Mouse (Mus musculus): Measurements from ENCODE around the gene Hoxd12.

Gene Hoxd12

DNA sequence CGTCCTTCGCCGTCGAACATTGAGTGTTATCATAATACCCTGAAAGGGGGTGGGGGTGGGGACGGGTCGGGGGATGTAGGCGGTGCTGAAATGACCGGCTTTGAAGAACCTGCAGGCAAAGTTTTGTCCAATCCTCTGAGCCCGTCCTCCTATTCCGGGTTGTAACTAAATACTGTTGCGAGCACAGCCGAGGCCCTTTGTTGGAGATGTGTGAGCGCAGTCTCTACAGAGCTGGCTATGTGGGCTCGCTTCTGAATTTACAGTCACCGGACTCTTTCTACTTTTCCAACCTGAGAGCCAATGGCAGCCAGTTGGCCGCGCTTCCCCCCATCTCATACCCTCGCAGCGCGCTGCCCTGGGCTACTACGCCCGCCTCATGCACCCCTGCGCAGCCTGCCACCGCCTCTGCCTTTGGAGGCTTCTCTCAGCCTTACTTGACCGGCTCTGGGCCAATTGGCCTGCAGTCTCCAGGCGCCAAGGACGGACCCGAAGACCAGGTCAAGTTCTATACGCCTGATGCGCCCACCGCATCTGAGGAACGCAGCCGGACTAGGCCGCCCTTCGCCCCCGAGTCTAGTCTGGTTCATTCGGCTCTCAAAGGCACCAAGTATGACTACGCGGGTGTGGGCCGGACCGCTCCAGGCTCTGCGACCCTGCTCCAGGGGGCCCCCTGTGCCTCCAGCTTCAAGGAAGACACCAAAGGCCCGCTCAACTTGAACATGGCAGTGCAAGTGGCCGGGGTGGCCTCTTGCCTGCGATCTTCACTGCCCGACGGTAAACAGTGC is at the start of gene Hoxd12:
Gene Hoxd12 (plus strand): TSS at position 133 of the 785 bp plus-strand sequence.
- DNase-seq (ENCODE audit: low spot score in 2 of 2): no peak

DNA sequence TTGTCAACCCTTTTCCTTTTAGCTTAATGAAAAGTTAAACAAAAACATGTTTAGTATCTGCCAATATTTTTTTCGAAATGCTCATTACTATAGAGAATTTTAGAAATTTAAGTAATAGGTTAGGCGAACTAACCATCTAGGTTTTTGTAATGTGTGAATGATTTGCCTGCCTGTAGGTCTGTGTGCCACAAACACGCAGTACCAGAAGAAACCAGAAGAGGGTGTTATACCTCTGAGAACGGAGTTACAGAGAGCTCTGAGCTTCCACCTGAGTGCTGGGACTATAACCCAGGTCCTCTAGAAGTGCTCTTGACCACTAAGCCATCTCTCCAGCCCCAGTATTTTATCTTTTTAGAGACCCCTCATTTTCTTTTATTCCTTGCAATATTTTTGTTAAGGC is 39.4 kb upstream of the Hoxd12 start:
- no peak for DNase-seq (ENCODE audit: low spot score in 2 of 2)

DNA sequence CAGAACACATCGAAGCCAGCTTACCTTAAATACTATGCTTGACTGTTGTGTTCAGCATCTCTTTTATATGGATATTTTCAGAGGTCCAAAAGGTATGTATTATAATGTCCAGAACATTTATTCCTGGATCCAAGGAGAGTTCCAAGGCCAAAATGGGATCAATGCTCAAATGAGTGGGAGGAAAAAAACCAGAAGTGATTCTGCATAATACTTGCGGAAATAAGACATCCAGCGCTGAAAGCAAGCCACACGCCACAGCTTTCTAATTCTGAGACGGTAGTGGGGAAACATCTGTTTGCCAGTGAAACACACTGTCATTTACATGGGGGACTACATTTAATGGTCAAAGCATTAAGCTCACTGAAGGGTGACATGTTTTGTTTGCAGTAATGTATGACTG is 32.4 kb upstream of the Hoxd12 start:
- no peak for DNase-seq (ENCODE audit: low spot score in 2 of 2)

DNA sequence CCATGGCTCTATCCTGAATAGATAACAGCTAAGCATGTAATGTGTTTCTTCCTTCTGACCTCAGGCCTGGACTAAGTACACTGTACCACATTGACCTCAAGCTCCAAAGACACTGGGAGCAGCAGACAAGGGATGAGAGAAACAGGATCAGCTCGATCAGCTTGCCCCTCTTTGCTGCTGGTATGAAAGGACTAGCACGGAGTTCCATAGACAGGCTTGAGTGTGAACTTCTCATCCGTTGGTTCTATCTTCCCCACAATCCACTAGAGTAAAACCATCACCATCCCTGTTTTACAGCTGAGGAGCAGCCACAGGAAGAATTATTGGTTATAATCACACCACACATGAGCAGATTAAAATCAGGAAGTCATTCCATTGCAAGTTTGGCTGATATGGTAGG is 29.2 kb upstream of the Hoxd12 start:
- DNase-seq (ENCODE audit: low spot score in 2 of 2): no peak

DNA sequence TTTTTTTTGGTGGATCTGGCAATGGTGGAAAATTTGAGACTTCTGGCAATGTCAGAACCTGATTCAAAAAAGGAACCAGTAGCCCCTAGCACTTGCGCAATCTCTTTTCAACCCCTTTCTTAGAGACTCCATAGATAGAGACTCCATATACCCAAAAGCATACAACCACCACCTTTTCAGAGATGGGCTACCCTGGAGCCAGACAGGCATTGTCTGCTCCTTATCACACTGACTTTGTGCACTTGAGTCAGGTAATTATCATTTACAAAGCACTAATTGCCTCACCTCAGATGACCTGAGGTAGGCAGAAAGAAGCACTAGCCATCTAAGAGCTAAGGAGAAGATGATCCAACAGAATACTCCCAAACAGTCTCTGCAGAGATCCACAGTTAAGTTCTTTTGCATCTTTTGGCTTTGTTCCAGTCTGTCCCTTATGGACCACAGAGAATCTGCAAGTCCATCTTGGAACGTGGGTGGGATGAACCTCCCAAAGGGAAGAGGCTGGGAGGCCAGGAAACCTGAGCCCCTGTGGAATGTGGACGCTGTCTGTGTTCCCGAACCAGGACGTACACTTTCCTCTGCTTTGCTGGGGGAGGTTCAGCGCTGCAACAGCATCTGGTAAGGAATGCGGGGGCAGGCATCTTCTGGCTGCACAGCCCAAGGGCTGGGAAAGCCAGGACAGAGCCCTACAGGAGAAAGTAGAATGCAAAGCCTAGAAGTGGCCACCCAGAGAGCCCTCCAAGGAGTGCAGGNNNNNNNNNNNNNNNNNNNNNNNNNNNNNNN is 27.5 kb upstream of the Hoxd12 start:
- no peak for DNase-seq (ENCODE audit: low spot score in 2 of 2)

DNA sequence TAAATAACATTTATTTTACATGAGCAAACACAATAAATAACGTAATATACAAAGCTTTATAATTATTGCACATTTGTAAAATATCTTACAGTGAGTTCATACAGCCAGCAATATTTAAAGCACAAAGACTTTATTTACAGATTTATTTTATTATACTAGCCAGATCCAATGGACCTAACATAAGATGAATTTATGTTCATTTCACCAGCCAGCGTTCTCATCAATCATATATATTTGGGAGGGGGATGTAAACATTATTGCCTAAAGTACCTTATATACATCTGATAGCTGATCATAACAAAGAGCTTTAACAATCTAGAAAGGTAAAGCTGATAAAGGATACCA is 21.8 kb upstream of the Hoxd12 start:
- no peak for DNase-seq (ENCODE audit: low spot score in 2 of 2)

DNA sequence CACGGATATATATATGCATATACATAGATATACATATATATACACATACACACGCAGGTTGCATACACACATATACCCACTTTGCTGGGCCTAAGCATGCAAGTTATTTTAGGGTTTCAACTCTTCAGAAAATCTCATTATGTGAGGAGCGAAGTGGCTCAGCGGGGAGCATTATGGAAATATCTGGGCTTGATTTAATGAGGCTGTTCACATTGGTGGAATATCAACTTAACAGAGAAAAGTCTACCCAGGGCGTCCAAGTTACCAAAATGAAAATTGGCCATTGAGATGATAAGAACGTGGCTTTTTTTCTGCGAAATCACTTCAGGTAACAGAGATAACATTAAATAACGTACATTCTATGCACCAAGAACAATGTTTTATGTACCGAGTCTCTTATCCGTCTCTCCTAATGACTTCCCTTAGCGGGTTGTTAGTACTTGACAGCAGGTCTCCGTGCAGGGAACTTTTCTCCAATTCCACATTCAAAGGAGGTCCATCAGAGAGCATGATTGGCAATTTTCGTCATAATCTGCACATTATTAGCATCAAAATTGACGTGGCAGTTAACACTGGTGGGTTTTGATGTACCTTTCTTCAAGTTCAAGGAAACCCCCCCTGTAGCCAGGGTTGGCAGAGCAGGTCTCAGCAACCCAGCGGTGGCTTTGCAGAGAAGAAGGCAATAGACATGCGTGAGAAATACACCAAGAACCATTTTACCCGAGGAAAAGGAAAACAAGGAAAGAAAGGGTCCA is 20.9 kb upstream of the Hoxd12 start:
- no peak for DNase-seq (ENCODE audit: low spot score in 2 of 2)

DNA sequence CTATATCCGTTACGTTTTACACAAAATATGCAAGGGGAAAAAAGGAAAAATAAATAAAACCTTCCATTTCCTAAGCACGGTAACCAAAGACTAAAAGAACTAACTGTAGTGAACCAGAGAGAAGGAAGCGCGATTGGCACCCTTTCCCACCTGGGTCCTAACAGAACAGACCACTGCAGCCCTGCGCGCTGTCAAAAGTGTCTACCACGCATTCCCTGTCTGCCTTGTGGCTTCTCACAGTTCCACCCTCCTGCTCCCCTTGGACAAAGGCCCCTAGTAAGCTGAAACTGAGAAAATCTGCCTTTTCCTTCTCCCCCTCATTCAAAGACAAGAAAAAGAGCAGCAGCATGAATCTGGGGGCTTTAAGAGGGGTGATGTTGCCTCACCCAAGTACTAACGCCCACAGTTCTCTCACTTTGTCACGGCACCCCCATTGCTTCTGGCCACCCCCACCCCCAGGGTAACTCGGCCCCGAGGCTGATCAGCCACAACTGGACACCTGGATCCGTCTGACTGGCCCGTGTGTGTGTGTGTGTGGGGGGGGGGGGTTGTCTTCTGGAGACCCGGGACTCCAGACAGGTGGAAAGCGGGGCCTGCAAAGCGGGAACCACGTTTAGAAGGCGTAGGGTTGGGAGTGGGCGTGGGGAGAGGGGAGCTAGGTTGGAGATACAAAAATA is 19.9 kb upstream of the Hoxd12 start:
- no peak for DNase-seq (ENCODE audit: low spot score in 2 of 2)

DNA sequence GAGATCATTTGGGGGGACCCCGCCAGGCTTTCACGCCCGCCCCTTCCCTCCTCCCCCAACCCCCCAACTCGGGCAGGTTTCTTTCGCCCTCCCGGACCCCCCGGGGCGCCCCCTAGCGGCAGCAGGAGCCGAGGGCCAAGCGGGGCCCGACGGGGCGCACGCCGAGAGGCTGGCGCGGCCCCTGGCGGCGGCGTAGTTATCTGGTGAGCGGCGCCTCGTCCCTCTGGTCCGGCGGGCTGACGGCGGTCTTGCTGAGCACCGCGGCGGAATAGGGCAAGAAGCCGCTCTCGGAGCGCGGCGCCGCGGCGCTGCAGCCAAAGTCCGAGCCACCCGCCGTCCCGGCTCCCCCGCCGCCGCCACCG is 19.4 kb upstream of the Hoxd12 start:
- no peak for DNase-seq (ENCODE audit: low spot score in 2 of 2)

DNA sequence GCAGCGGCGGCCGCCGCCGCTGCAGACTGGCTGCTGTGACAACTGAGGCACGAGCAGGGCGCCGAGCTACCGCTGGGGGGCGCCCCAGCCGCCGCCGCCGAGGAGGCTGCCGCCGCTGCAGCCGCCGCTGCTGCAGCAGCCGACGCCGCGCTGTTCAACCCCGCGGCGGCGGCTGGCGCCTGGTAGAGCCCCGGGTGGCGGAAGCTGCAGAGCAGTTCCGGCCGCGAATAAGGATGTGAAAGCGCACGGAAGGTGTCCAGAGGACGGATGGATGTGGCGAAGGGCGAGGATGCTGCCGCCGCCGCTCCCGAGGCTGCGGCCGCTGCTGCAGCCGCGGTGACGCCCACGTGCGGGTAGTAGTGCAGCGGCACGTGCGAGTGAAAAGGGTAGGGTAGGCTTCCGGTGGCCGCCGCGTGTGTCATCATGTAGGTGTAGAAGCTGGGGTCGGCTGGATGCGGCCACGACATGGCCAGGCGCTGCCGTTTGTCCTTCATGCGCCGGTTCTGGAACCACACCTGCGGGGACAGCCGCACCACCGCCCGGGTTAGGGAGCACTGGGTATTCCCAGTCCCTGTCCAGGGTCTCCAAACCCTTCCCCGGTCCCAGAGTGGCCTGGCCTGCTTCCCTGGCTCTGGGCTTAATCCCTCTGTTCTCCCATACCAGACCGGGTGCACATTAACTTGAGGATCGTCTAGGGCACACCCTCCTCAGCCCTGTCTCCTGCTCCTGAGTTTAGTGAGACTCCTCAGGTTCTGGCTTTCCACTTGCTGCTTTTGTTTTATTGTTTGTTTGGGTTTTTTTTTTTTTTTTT is 18.8 kb upstream of the Hoxd12 start:
- DNase-seq (ENCODE audit: low spot score in 2 of 2): no peak

DNA sequence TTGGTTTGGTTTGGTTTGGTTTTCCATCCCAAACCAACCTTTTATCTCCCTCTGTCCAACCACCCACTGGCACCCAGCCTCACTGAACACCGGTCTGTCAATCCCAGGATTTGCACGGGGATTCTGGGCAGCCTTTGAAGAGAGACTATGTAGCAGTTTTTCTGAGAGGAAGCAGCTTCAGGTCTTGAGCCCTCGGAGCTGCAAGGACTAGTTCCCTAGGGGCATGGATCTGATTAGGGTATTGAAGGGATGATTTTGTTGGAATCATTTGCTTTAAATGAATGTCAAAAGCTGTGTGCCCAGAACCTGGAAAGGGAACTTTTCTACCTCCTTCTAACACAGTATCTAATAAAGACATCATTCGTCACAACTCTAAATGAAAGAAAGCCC is 18.2 kb upstream of the Hoxd12 start:
- DNase-seq (ENCODE audit: low spot score in 2 of 2): no peak

DNA sequence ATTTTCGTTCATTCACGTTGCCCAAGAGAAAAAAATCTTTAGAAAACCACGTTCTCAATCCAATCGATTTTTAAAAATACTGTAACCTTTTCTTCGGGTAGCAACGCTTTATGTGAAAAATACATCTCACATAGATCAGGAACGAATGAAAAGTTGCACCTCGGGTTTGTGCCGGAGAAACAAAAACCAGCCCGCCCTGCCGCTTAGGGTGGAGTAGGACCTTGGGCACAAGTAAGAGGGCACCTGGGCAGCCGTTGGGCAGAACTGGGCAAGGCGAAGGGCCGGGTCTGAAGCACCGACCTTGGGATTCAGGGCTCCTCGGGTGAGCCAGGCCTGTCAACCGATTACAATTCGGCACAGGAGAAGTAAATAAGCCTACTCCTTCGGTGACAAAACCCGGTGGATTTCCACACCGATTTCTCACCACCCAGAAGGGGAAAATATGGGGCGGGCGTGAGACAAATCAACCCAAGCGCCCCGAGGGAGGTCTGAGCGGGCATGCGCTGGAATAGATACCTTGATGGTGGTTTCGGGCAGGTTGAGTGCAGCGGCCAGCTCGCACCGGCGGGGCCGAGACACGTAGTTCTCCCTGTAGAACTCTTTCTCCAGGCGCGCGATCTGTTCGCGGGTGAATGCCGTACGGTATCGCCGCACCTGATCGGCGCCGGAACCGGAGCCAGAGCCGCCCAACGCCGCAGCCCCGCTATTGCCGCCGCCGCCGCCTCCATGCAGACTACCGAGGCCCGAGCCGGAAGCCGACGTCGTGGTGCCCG is 17.4 kb upstream of the Hoxd12 start:
- no peak for DNase-seq (ENCODE audit: low spot score in 2 of 2)

DNA sequence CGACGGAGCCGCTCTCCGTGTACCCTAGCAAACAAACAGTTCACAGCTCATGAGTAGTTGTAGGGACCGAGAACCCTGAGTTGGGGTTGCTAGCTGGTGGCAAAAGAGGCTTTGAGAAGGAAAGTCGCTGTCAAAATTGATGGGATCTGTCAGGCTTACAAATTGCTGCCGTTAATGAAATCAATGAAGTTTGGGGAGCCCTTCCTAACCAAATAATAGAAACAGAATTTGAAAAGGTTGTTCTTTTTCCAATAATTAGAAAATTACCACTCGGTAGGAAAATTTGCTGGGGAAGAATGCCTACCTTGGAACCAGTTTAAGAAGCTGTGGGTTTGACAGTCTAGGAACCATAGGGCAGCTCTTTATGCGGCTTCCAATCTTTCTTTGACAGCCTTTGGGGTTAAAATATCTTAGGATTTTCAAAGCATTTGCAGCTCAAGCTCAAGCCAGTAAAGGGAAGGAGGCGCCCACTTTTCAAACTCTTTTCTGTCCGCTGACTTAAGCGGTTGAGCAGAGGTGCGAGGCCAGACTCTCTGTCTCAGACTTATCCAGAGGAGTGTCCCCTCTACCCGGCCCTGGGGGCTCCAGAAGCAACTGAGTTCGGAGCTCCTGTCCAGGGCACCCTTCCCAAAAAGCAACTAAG is 16.7 kb upstream of the Hoxd12 start:
- no peak for DNase-seq (ENCODE audit: low spot score in 2 of 2)

DNA sequence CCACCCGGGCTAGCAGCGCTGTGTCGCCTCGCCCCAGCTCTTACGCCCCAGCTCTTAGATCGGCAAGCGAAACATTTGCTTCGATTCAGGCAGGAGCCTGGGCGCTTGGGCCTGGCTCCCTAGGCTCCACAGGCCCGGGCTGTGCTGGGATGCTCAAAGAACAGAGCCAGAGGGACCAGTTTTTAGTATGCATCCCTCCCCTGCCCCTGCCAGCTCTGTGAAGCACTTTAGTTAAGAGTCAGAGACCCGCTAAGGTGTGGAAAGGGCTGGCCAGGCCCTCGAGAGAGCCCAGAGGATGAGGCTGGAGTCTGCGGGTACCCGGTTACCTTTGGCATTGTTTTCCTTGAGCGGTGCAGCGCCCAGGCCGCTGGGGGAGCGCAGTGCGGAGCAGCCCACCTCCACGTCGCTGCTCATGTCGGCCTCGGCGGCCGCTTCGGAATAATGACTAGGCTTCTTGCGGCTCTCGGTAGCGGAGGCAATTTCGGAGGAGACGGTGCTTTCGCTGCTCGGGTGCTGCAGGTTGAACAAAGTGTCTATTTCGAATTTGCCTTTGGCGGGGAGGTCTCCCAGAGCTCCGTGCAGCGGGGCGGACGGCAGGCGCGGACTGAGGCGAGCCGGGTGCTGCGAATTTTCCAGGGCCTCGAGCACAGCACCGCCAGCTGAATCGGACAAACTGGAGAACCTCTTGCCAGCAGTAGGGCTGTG is 16.0 kb upstream of the Hoxd12 start:
- DNase-seq (ENCODE audit: low spot score in 2 of 2): no peak

DNA sequence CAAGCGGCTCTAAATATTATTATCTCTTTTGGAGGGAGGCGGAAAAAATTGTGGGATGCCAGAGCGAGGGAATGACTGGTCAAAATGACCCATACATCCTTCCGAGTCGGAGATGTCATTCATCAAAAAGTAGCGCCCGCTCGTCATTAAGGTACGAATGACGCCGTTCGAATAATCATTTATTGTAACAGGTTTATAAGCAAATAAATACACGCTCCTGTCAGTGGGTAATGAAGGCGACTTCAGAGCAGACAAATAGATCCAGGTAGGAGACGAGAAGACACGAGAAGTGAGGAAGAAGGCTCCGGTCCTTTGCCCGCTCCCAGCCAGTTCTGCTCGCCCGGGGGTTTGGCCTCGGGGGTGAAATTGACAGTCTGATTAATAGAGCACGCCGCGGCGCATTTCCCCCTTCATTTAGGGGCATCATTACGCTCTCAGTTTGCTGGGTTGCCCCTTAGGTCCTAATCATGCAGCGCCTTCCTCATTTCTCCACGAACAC is 15.3 kb upstream of the Hoxd12 start, which contains the start of gene Evx2:
Gene Evx2 (minus strand): TSS at position 51 of the 499 bp plus-strand sequence.
- no peak for DNase-seq (ENCODE audit: low spot score in 2 of 2)

DNA sequence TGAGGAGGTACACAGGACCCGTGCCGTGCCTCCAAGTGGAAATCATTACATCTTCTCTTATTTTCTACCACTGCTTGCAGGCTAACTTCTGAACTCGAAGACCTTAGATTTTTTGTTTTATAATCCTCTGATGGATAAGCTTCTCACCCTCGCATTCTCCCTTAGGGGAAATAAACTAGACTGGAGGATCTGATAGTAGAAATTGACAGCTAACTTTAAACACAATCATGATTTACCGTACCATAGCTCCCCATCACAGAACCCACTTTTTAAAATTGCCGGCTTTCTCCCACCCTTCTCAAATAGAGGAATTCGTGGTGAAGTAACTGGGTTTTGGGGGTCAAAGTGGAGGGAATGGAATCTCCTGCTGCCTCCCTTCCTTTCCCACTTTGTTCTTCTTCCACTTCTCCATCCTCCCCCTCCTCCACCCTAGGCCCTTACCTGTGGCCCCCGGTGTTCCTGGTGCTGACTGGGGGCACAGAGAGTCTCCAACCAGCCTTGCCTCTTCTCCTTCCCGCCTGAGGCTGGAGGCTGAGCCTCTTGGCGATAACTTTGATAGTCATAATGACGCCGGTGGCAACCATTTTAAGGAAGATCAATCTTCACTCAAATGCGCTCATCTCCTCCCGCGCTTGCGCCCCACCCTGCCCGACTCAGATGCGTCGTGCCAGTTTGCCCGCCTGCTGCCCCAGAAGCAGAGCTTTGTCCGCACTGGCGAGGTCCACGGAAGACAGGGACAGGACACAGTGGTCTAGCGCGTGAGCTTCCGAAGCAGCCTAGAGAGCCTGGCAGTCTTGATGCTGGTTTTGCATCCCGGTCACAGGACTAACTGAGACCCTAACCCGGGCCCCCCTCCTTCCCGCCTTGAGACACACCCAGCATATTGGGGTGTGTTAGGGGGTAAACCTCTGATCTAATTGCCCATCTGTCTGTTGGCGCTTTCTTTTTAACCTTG is 14.1 kb upstream of the Hoxd12 start:
- DNase-seq (ENCODE audit: low spot score in 2 of 2): no peak

DNA sequence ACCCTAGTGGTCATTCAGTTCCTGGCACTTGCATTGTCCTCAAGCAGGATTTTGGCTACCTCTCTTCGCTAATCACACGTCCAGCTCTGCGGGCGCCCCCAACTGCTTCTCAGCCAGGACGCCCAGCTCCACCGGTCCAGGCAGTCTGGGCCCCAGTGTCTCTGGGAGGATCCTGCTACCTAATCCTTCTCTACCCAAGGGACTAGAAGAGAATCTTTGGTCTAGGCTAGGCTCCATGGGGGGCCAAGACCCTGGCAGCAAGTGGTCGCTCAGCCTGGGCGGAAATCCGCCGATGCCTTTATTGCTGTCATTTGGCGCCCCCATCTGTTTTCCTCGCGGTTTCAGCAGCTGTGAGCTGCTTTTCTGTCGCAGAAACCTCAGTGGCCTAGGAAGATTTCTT is 13.1 kb upstream of the Hoxd12 start:
- DNase-seq (ENCODE audit: low spot score in 2 of 2): peak in 1 of 2 experiments; percentile 27

All from frontal cortex, postnatal 25 days (tissue).